Mouse (Mus musculus) kidney, embryonic 16.5 days (tissue): ENCODE data around the gene Plcb4. TPM values are rescaled to one million over a fixed set of nuclear protein-coding genes. Genes with fewer than 3 reads are reported as not detected.

Source experiments
- ATAC-seq: fragments of 200-750 bp; cut with Nextera tagmentation; 2 replicates; pipeline ENCODE4 v1.8.0; 2017; ENCODE audit warnings: moderate TSS enrichment; ENCODE audit not compliant: low FRiP score, low TSS enrichment
- H3K27ac ChIP-seq: fragments of 300-500 bp; sonication (generic); 2 replicates; pipeline ENCODE4 v1.5.1; 2014; ENCODE audit warnings: low read length
- H3K27me3 ChIP-seq: fragments of 300-500 bp; sonication (generic); 2 replicates; pipeline ENCODE4 v1.6.1; 2014; ENCODE audit warnings: low read length, control low read depth, mixed read lengths; ENCODE audit not compliant: insufficient read depth
- H3K36me3 ChIP-seq: fragments of 300-500 bp; sonication (generic); 2 replicates; pipeline ENCODE4 v1.6.1; 2014; ENCODE audit warnings: low read length, control low read depth, mixed read lengths; ENCODE audit not compliant: insufficient read depth
- H3K4me1 ChIP-seq: fragments of 300-500 bp; sonication (generic); 2 replicates; pipeline ENCODE4 v1.6.1; 2014; ENCODE audit warnings: low read length, control low read depth, mixed read lengths; ENCODE audit not compliant: insufficient read depth
- H3K4me2 ChIP-seq: fragments of 300-500 bp; sonication (generic); replicated peaks from 2 replicates; pipeline ENCODE4 v1.6.1; 2014; ENCODE audit warnings: low read depth, low read length
- H3K4me3 ChIP-seq: fragments of 300-500 bp; sonication (generic); 2 replicates; pipeline ENCODE4 v1.5.1; 2014; ENCODE audit warnings: mild to moderate bottlenecking, low read length
- H3K9ac ChIP-seq: fragments of 300-500 bp; sonication (generic); replicated peaks from 2 replicates; pipeline ENCODE4 v1.6.1; 2014; ENCODE audit warnings: low read length
- H3K9me3 ChIP-seq: fragments of 300-500 bp; sonication (generic); 2 replicates; pipeline ENCODE4 v1.6.1; 2016; ENCODE audit warnings: low read length, control low read depth
- WGBS: fragments of 180-500 bp; shearing (Covaris S2); extraction: QIAGEN DNeasy Blood & Tissue Kit; methylation state at CpG from one replicate; pipeline ENCODE4 v1.1.7; 2014; 5-methylcytosine and 5-hydroxymethylcytosine counted together
- polyA plus RNA-seq: library from polyadenylated mRNA; unstranded; fragments of >200 nt; fragmentation: Nextera tagmentation; extraction: Ambion mirVana; gene quantifications from 2 replicates; pipeline ENCODE4 v1.2.1, GENCODE M21; 2015

Gene Plcb4
- polyA plus RNA-seq, 1 experiment from 2014 or later, result 18.9 TPM

DNA sequence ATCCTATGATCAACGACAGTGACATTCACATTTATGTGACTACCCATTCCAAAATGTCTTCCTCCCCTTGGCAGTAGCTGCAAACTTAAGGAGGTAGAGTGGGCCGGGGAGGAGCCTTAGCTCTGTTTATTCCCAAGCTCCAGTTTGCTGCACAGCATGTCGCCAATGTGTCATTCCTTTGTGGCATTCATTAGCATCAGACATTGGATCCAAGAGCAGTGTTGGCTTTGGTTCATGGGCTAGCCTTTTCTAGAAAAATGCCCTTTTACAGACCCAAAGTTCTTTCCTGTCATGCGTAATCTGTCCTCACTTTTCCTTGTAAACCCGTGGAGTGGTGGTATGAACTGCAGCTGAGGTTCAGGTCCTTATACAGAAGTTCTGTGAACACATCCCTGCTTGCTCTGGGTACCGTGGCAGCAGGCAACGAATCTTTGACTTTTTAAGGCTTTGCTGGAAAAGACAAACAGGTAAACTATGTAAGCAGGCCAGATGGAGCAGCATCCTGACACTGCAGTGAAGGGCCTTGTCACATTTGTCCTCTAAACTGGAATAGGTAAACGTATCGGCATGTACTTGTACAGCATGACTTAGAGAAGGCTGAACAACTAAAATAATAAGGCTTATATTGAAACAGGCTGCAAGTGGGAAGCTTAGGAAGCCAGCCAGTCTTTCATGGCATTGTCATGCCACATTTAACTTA lies 270.4 kb downstream of the Plcb4 start:
- Histone ChIP-seq H3K4me3 (no peak overlapping the region), H3K4me1 (no peaks in the 10 kb centered on the region), H3K27me3 (no peaks in the 10 kb centered on the region), H3K4me2 (no peak overlapping the region), H3K9ac (no peak overlapping the region), H3K9me3 (no peaks in the 10 kb centered on the region), H3K36me3 (no peaks in the 10 kb centered on the region; the same call in 1 of the 2 replicates), H3K27ac (no peak overlapping the region)
- WGBS, result 75% methylated on average over 9 of the region's 9 CpGs
- ATAC-seq, result no peak

DNA sequence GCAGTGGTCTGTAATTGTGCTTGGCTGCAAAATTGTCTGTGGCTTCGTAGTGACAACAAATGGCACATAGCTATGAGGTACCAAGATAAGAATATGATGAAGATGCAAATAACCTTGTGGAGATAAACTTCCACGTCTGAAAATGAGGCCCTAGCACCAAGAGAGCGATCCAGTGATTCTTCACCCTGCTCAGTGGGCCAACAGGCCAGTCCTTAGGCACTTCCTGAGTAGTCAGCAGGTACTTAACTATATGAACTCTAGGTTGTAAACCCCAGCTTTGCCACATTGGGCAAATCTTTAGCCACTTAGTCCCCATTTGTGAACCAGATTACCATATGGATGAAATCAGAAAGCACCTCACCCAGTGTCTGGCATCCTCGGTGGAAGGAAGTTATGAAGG lies 271.9 kb downstream of the Plcb4 start:
- ATAC-seq, result no peak
- Histone ChIP-seq H3K4me2 (no peak overlapping the region), H3K27ac (no peak overlapping the region), H3K36me3 (no peaks in the 10 kb centered on the region; the same call in 1 of the 2 replicates), H3K27me3 (no peaks in the 10 kb centered on the region), H3K9ac (no peak overlapping the region), H3K9me3 (no peaks in the 10 kb centered on the region), H3K4me3 (no peak overlapping the region), H3K4me1 (no peaks in the 10 kb centered on the region)
- 84% methylated on average over 4 of the region's 4 CpGs for WGBS

- Histone ChIP-seq H3K4me1 (no peaks in the 10 kb centered on the region), H3K9ac (no peak overlapping the region), H3K27ac (no peak overlapping the region), H3K36me3 (no peaks in the 10 kb centered on the region; the same call in 1 of the 2 replicates), H3K4me3 (no peak overlapping the region), H3K27me3 (no peaks in the 10 kb centered on the region), H3K4me2 (no peak overlapping the region), H3K9me3 (no peaks in the 10 kb centered on the region)
- WGBS, result 89% methylated on average over 4 of the region's 4 CpGs
- no peak for ATAC-seq
These were observed 273.8 kb downstream of the Plcb4 start for GRCm38 (mm10) chr2:135932569-135932968.

- H3K27ac ChIP-seq, result no peak overlapping the region
- no peak for ATAC-seq
- H3K4me1 ChIP-seq, result peaks cover 4% of the 10 kb centered on the region; the same call in 1 of the 2 replicates
- no peak overlapping the region for H3K9ac ChIP-seq
- no peak overlapping the region for H3K4me2 ChIP-seq
- H3K4me3 ChIP-seq, result no peak overlapping the region
- H3K36me3 ChIP-seq, result no peaks in the 10 kb centered on the region; the same call in 1 of the 2 replicates
- H3K9me3 ChIP-seq, result no peaks in the 10 kb centered on the region
- WGBS, result 75% methylated on average over 6 of the region's 6 CpGs
- H3K27me3 ChIP-seq, result no peaks in the 10 kb centered on the region
These were observed 277.6 kb downstream of the Plcb4 start for GRCm38 (mm10) chr2:135936376-135936775.

- 91% methylated on average over 6 of the region's 6 CpGs for WGBS
- Histone ChIP-seq H3K9ac (no peak overlapping the region), H3K4me2 (no peak overlapping the region), H3K4me3 (no peak overlapping the region), H3K4me1 (peaks cover 4% of the 10 kb centered on the region; the same call in 1 of the 2 replicates), H3K36me3 (no peaks in the 10 kb centered on the region; the same call in 1 of the 2 replicates), H3K9me3 (no peaks in the 10 kb centered on the region), H3K27me3 (no peaks in the 10 kb centered on the region), H3K27ac (no peak overlapping the region)
- no peak for ATAC-seq
These were observed 278.8 kb downstream of the Plcb4 start for GRCm38 (mm10) chr2:135937646-135938045.

- no peak overlapping the region for H3K9ac ChIP-seq
- ATAC-seq, result no peak
- H3K36me3 ChIP-seq, result no peaks in the 10 kb centered on the region
- H3K4me1 ChIP-seq, result peaks cover 4% of the 10 kb centered on the region; the same call in 1 of the 2 replicates
- H3K27me3 ChIP-seq, result no peaks in the 10 kb centered on the region
- H3K4me3 ChIP-seq, result no peak overlapping the region
- H3K9me3 ChIP-seq, result no peaks in the 10 kb centered on the region
- no peak overlapping the region for H3K27ac ChIP-seq
- 54% methylated on average over 9 of the region's 9 CpGs for WGBS
- no peak overlapping the region for H3K4me2 ChIP-seq
These were observed 281.1 kb downstream of the Plcb4 start for GRCm38 (mm10) chr2:135939933-135940332.

DNA sequence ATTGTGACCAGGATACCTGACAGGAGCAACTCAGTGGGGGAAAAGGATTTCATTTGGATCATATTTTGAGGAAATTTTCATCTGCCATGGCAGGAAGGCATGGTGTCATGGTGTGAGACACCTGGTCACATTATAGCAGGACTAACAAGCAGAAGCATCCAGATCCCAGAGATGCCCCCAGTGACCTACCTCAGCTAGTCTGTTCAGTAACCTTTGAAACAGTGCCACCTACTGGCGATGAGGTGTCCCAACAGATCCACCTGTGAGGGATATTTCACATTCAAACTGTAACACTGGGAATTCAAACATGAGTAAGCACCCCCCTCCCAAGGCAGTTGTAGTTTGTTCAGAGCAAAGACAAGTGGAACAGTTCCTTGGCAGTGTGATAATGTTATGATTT lies 289.0 kb downstream of the Plcb4 start:
- Histone ChIP-seq H3K4me1 (no peaks in the 10 kb centered on the region), H3K27me3 (no peaks in the 10 kb centered on the region), H3K4me2 (no peak overlapping the region), H3K36me3 (peaks cover 9% of the 10 kb centered on the region), H3K27ac (no peak overlapping the region), H3K9me3 (peaks cover 6% of the 10 kb centered on the region; the same call in 1 of the 2 replicates), H3K4me3 (no peak overlapping the region), H3K9ac (no peak overlapping the region)
- ATAC-seq, result no peak
- WGBS, result 72% methylated on average over 1 of the region's 1 CpGs

- Histone ChIP-seq H3K4me3 (no peak overlapping the region), H3K4me2 (no peak overlapping the region), H3K4me1 (no peaks in the 10 kb centered on the region), H3K27ac (no peak overlapping the region), H3K9ac (no peak overlapping the region), H3K36me3 (no peaks in the 10 kb centered on the region), H3K27me3 (no peaks in the 10 kb centered on the region), H3K9me3 (no peaks in the 10 kb centered on the region)
- no peak for ATAC-seq
- WGBS, result 82% methylated on average over 13 of the region's 13 CpGs
These were observed 296.1 kb downstream of the Plcb4 start for GRCm38 (mm10) chr2:135954760-135955548.

DNA sequence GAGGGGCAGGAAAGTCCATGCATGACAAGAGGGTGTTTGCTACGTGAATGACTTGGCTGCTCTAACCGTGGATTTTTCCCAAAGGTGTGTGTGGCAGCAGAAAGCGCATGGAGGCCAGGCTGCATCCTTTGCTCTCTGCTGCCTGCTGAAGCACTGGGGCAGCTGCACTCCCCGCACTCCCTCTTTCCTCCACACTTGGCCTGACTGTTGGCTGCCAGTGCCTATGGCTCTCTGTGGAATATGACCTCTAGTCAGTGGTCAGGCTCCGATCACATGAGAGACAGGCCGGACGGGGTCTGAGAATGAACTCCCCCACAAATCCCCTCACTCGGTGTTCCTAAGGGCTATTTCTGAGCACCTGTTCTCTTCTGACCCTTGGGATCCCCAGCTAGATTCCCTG lies 297.0 kb downstream of the Plcb4 start:
- 67% methylated on average over 8 of the region's 8 CpGs for WGBS
- Histone ChIP-seq H3K4me1 (no peaks in the 10 kb centered on the region), H3K36me3 (no peaks in the 10 kb centered on the region), H3K4me2 (no peak overlapping the region), H3K27ac (no peak overlapping the region), H3K4me3 (no peak overlapping the region), H3K9ac (no peak overlapping the region), H3K9me3 (no peaks in the 10 kb centered on the region), H3K27me3 (no peaks in the 10 kb centered on the region)
- peak; percentile 44; the same call in 1 of the 2 replicates for ATAC-seq

GRCm38 (mm10) chr2:135957689-135958088 lies 298.9 kb downstream of the Plcb4 start:
- Histone ChIP-seq H3K4me1 (no peaks in the 10 kb centered on the region), H3K27ac (no peak overlapping the region), H3K36me3 (no peaks in the 10 kb centered on the region), H3K9me3 (no peaks in the 10 kb centered on the region), H3K4me3 (no peak overlapping the region), H3K27me3 (no peaks in the 10 kb centered on the region), H3K4me2 (no peak overlapping the region), H3K9ac (no peak overlapping the region)
- ATAC-seq, result peak; percentile 59
- 27% methylated on average over 7 of the region's 7 CpGs for WGBS
